Mouse (Mus musculus): ENCODE results near the gene Klhl10. TPM values are rescaled to one million over a fixed set of nuclear protein-coding genes. Genes with fewer than 3 reads are reported as not detected.

Gene Klhl10
- polyA plus RNA-seq, 2 experiments = 0.74 to 2.5 TPM

- DNase-seq (ENCODE audit: low spot score) (no peak), ATAC-seq (ENCODE audit: low FRiP score, low read depth) (no peak)
- no peak overlapping the region for H3K4me3 ChIP-seq (replicated peaks; ENCODE audit: low read length)
- H3K27me3 ChIP-seq (ENCODE audit: control insufficient read depth, insufficient read depth, low read length) = no peaks in the 10 kb centered on the region
- H3K9me3 ChIP-seq (ENCODE audit: control insufficient read depth, low read length) = no peaks in the 10 kb centered on the region
- no peak for TF ChIP-seq POLR2A (IDR thresholded peaks at IDR 0.05; ENCODE audit: borderline replicate concordance, extremely low read depth, insufficient read depth, insufficient read length)
- no peaks in the 10 kb centered on the region for H3K4me1 ChIP-seq (ENCODE audit: control insufficient read depth, insufficient read depth, low read length)
- WGBS = 72% methylated on average over 10 of the region's 10 CpGs
- no peak overlapping the region for H3K9ac ChIP-seq (ENCODE audit: low read depth, low read length, severe bottlenecking)
- no peak overlapping the region for H3K27ac ChIP-seq (replicated peaks; ENCODE audit: low read depth, low read length)
- peaks cover 13% of the 10 kb centered on the region for H3K36me3 ChIP-seq (ENCODE audit: control insufficient read depth, insufficient read depth, low read length)
- H3K4me2 ChIP-seq (replicated peaks; ENCODE audit: low read depth, low read length, severe bottlenecking) = no peak overlapping the region
Measured at GRCm38 (mm10) chr11:100403445-100404134, 38.1 kb upstream of the Klhl10 start.

DNA sequence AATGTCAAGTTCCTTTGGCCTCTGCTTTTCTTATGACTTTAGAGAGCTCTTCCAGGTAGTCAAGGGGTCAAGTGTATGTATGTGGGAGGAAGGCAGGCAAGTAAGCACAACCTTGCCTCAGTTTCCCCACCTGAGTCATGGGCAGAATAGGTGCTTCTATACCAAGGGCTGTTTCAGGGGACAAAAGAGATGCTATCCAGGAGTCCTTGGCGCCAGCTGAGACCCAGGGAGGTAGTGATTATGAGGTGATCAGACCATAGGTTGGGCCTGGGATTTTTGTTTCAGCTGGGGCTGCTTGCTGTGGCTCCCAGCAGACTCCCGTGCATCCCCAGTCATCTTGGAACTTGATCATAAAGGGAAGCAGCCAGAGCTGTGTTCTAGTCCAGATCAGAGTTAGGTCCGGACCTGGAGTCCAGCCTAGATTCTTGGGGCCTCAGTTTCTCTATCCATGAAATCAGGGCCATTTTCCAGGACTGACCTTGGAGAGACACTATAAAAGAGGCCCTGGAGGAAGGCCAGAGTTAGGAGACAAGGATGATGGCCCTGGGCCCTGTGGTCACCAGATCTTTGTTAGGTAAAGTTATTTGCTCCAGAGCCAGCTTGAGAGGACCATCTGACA is 37.2 kb upstream of the Klhl10 start:
- Histone ChIP-seq H3K36me3 (ENCODE audit: control insufficient read depth, insufficient read depth, low read length) (peaks cover 23% of the 10 kb centered on the region), H3K27ac (replicated peaks; ENCODE audit: low read depth, low read length) (no peak overlapping the region), H3K4me3 (replicated peaks; ENCODE audit: low read length) (no peak overlapping the region), H3K4me1 (ENCODE audit: control insufficient read depth, insufficient read depth, low read length) (no peaks in the 10 kb centered on the region), H3K27me3 (ENCODE audit: control insufficient read depth, insufficient read depth, low read length) (no peaks in the 10 kb centered on the region), H3K9me3 (ENCODE audit: control insufficient read depth, low read length) (no peaks in the 10 kb centered on the region), H3K4me2 (replicated peaks; ENCODE audit: low read depth, low read length, severe bottlenecking) (no peak overlapping the region), H3K9ac (ENCODE audit: low read depth, low read length, severe bottlenecking) (no peak overlapping the region)
- DNase-seq (ENCODE audit: low spot score) = no peak
- WGBS = 90% methylated on average over 3 of the region's 3 CpGs
- no peak for ATAC-seq (ENCODE audit: low FRiP score, low read depth)
- TF ChIP-seq POLR2A (IDR thresholded peaks at IDR 0.05; ENCODE audit: borderline replicate concordance, extremely low read depth, insufficient read depth, insufficient read length) = no peak

DNA sequence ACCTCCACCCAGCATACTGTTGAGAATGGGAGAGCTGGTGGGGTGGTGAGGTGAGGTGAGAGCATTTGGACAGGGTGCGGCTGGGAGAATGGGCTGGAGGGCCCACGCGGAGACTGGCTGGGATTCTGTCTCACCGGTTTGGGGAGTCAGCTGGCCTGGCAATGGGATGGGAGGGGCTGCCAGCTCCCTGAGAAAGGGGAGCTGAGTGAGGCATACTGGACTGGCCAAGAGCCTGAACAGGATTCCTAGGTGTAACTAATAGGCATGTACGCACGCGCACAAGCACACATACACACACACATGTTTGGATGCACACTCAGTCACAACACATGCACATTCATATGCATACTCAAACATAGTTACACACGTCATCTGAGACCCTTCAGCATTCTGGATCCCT is 35.4 kb upstream of the Klhl10 start:
- ATAC-seq (ENCODE audit: low FRiP score, low read depth) (no peak), DNase-seq (ENCODE audit: low spot score) (no peak)
- 85% methylated on average over 8 of the region's 8 CpGs for WGBS
- peaks cover 39% of the 10 kb centered on the region for H3K36me3 ChIP-seq (ENCODE audit: control insufficient read depth, insufficient read depth, low read length)
- H3K27ac ChIP-seq (replicated peaks; ENCODE audit: low read depth, low read length) = no peak overlapping the region
- no peak overlapping the region for H3K9ac ChIP-seq (ENCODE audit: low read depth, low read length, severe bottlenecking)
- no peaks in the 10 kb centered on the region for H3K4me1 ChIP-seq (ENCODE audit: control insufficient read depth, insufficient read depth, low read length)
- no peak overlapping the region for H3K4me3 ChIP-seq (replicated peaks; ENCODE audit: low read length)
- no peaks in the 10 kb centered on the region for H3K9me3 ChIP-seq (ENCODE audit: control insufficient read depth, low read length)
- TF ChIP-seq POLR2A (IDR thresholded peaks at IDR 0.05; ENCODE audit: borderline replicate concordance, extremely low read depth, insufficient read depth, insufficient read length) = no peak
- no peaks in the 10 kb centered on the region for H3K27me3 ChIP-seq (ENCODE audit: control insufficient read depth, insufficient read depth, low read length)
- no peak overlapping the region for H3K4me2 ChIP-seq (replicated peaks; ENCODE audit: low read depth, low read length, severe bottlenecking)

DNA sequence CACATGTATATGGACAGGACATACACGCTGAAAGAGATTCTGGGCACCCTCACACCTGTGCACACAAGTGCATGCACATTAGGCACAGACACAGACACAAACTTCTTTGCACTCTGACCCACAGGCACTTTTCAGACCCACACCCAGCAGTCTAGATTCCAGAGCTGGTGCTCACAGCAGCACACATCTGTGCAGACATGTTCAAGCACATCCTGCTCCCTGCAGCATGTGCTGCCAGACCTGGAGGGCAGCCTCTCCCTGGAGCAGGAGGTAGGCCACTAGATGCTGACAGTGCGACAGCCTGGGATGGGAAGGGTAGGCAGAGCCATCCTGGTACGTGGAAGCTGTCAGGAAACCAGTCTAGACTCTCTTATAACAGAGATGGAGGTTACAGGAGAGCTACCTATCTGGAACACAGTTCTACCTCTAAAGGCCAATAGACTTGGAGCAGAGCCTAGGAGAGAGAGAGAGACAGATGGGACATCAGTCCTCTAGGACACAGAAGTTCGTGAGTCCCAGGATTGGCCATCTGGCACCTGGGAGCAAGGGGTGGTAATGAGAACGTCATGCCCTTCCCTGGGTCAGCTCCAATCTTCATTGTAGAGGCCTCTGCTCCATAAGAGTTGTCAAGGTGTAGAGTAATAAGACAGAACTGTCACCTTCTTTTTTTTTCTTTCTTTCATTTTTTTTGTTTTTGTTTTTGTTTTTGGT is 34.6 kb upstream of the Klhl10 start:
- no peak overlapping the region for H3K27ac ChIP-seq (replicated peaks; ENCODE audit: low read depth, low read length)
- TF ChIP-seq POLR2A (IDR thresholded peaks at IDR 0.05; ENCODE audit: borderline replicate concordance, extremely low read depth, insufficient read depth, insufficient read length) = no peak
- DNase-seq (ENCODE audit: low spot score) (no peak), ATAC-seq (ENCODE audit: low FRiP score, low read depth) (no peak)
- H3K4me3 ChIP-seq (replicated peaks; ENCODE audit: low read length) = no peak overlapping the region
- H3K4me1 ChIP-seq (ENCODE audit: control insufficient read depth, insufficient read depth, low read length) = peaks cover 6% of the 10 kb centered on the region; the same call in 1 of the 2 replicates
- 80% methylated on average over 5 of the region's 5 CpGs for WGBS
- H3K9ac ChIP-seq (ENCODE audit: low read depth, low read length, severe bottlenecking) = no peak overlapping the region
- no peak overlapping the region for H3K4me2 ChIP-seq (replicated peaks; ENCODE audit: low read depth, low read length, severe bottlenecking)
- no peaks in the 10 kb centered on the region for H3K9me3 ChIP-seq (ENCODE audit: control insufficient read depth, low read length)
- peaks cover 47% of the 10 kb centered on the region for H3K36me3 ChIP-seq (ENCODE audit: control insufficient read depth, insufficient read depth, low read length)
- no peaks in the 10 kb centered on the region for H3K27me3 ChIP-seq (ENCODE audit: control insufficient read depth, insufficient read depth, low read length)

- H3K36me3 ChIP-seq (ENCODE audit: control insufficient read depth, insufficient read depth, low read length) = peaks cover 52% of the 10 kb centered on the region
- H3K4me3 ChIP-seq (replicated peaks; ENCODE audit: low read length) = no peak overlapping the region
- H3K9me3 ChIP-seq (ENCODE audit: control insufficient read depth, low read length) = no peaks in the 10 kb centered on the region
- DNase-seq (ENCODE audit: low spot score) = peak; percentile 75
- no peak overlapping the region for H3K27ac ChIP-seq (replicated peaks; ENCODE audit: low read depth, low read length)
- no peak for TF ChIP-seq POLR2A (IDR thresholded peaks at IDR 0.05; ENCODE audit: borderline replicate concordance, extremely low read depth, insufficient read depth, insufficient read length)
- peak; percentile 35; the same call in 1 of the 2 replicates for ATAC-seq (ENCODE audit: low FRiP score, low read depth)
- no peak overlapping the region for H3K4me2 ChIP-seq (replicated peaks; ENCODE audit: low read depth, low read length, severe bottlenecking)
- WGBS = 38% methylated on average over 10 of the region's 10 CpGs
- no peak overlapping the region for H3K9ac ChIP-seq (ENCODE audit: low read depth, low read length, severe bottlenecking)
- H3K27me3 ChIP-seq (ENCODE audit: control insufficient read depth, insufficient read depth, low read length) = no peaks in the 10 kb centered on the region
- H3K4me1 ChIP-seq (ENCODE audit: control insufficient read depth, insufficient read depth, low read length) = peaks cover 17% of the 10 kb centered on the region
Measured at GRCm38 (mm10) chr11:100408076-100408834, 33.5 kb upstream of the Klhl10 start.

Measured in limb, embryonic 14.5 days (tissue).